Mouse (Mus musculus) ZHBTc4 (cell line): ENCODE data around the gene Ruvbl2.
"Not testable (repeated sequence)": the region's sequence is repeated elsewhere in the genome, so short reads cannot be mapped to it uniquely, and the experiment has no call there.

Source experiments
- DNase-seq: peaks from one replicate; pipeline ENCODE4 v3.0.0-alpha.2; 2011; ENCODE audit warnings: low read depth, low spot score

The Ruvbl2 gene

GRCm38 (mm10) chr7:45437521-45438276 lies at the start of gene Ruvbl2:
Gene Ruvbl2, minus strand, starts transcription at chr7:45438096.
- peak; percentile 82 for DNase-seq

GRCm38 (mm10) chr7:45486761-45487415 lies 49.0 kb upstream of the Ruvbl2 start, which contains the start of gene Gm45808:
Gene Gm45808, minus strand, starts transcription at chr7:45486811.
- DNase-seq, result no peak

GRCm38 (mm10) chr7:45486158-45486557 lies 48.3 kb upstream of the Ruvbl2 start:
- no peak for DNase-seq

GRCm38 (mm10) chr7:45484985-45485384 lies 47.1 kb upstream of the Ruvbl2 start:
- not testable (repeated sequence) for DNase-seq

- DNase-seq, result no peak
Measured at GRCm38 (mm10) chr7:45482166-45482565, 44.3 kb upstream of the Ruvbl2 start.

GRCm38 (mm10) chr7:45481374-45481927 lies 43.6 kb upstream of the Ruvbl2 start, which contains the start of gene Tulp2:
Gene Tulp2, plus strand, starts transcription at chr7:45481877.
- peak; percentile 94 for DNase-seq

- DNase-seq, result not testable (repeated sequence)
Measured at GRCm38 (mm10) chr7:45480310-45480709, 42.4 kb upstream of the Ruvbl2 start.

- no peak for DNase-seq
Measured at GRCm38 (mm10) chr7:45478774-45479173, 40.9 kb upstream of the Ruvbl2 start.

- DNase-seq, result peak; percentile 79
Measured at GRCm38 (mm10) chr7:45477003-45477402, 39.1 kb upstream of the Ruvbl2 start.

GRCm38 (mm10) chr7:45476453-45476852 lies 38.6 kb upstream of the Ruvbl2 start:
- DNase-seq, result no peak

- DNase-seq, result peak; percentile 84
Measured at GRCm38 (mm10) chr7:45475291-45475969, 37.5 kb upstream of the Ruvbl2 start.

- peak; percentile 78 for DNase-seq
Measured at GRCm38 (mm10) chr7:45470869-45471268, 33.0 kb upstream of the Ruvbl2 start.

- peak; percentile 58 for DNase-seq
Measured at GRCm38 (mm10) chr7:45467090-45467670, 29.3 kb upstream of the Ruvbl2 start.

- DNase-seq, result peak; percentile 98
Measured at GRCm38 (mm10) chr7:45466283-45467089, 28.6 kb upstream of the Ruvbl2 start, which contains the start of gene Bax. Gene Bax, minus strand, starts transcription at chr7:45466898.

- peak; percentile 67 for DNase-seq
Measured at GRCm38 (mm10) chr7:45465549-45465948, 27.7 kb upstream of the Ruvbl2 start.

- DNase-seq, result no peak
Measured at GRCm38 (mm10) chr7:45465112-45465511, 27.2 kb upstream of the Ruvbl2 start.

GRCm38 (mm10) chr7:45463987-45464778 lies 26.3 kb upstream of the Ruvbl2 start:
- DNase-seq, result no peak

GRCm38 (mm10) chr7:45462868-45463267 lies 25.0 kb upstream of the Ruvbl2 start:
- not testable (repeated sequence) for DNase-seq

- peak; percentile 55 for DNase-seq
Measured at GRCm38 (mm10) chr7:45462325-45462724, 24.4 kb upstream of the Ruvbl2 start.

GRCm38 (mm10) chr7:45461781-45462180 lies 23.9 kb upstream of the Ruvbl2 start:
- DNase-seq, result no peak
